Mouse (Mus musculus) heart, embryonic 12.5 days (tissue): Measurements from ENCODE around the gene Wif1. TPM values are rescaled to one million over a fixed set of nuclear protein-coding genes. Genes with fewer than 3 reads are reported as not detected.

Source experiments
- ATAC-seq: fragments of 200-750 bp; cut with Nextera tagmentation; 2 replicates; pipeline ENCODE4 v1.8.0; 2017; ENCODE audit warnings: moderate TSS enrichment, moderate library complexity; ENCODE audit not compliant: insufficient number of reproducible peaks, low FRiP score
- H3K27ac ChIP-seq: fragments of 300-500 bp; sonication (generic); 2 replicates; pipeline ENCODE4 v1.5.1; 2016; ENCODE audit warnings: mild to moderate bottlenecking, moderate library complexity; ENCODE audit not compliant: poor library complexity, severe bottlenecking
- H3K27me3 ChIP-seq: fragments of 300-500 bp; sonication (generic); replicated peaks from 2 replicates; pipeline ENCODE4 v1.6.1; 2016; ENCODE audit warnings: mild to moderate bottlenecking, moderate library complexity
- H3K36me3 ChIP-seq: fragments of 300-500 bp; sonication (generic); 2 replicates; pipeline ENCODE4 v1.6.1; 2016; ENCODE audit warnings: mild to moderate bottlenecking, moderate library complexity
- H3K4me1 ChIP-seq: fragments of 300-500 bp; sonication (generic); replicated peaks from 2 replicates; pipeline ENCODE4 v1.6.1; 2016; ENCODE audit warnings: mild to moderate bottlenecking
- H3K4me2 ChIP-seq: fragments of 300-500 bp; sonication (generic); 2 replicates; pipeline ENCODE4 v1.6.1; 2016; ENCODE audit warnings: mild to moderate bottlenecking, moderate library complexity
- H3K4me3 ChIP-seq: fragments of 300-500 bp; sonication (generic); 2 replicates; pipeline ENCODE4 v1.5.1; 2016; ENCODE audit warnings: mild to moderate bottlenecking
- H3K9ac ChIP-seq: fragments of 300-500 bp; sonication (generic); 2 replicates; pipeline ENCODE4 v1.6.1; 2016; ENCODE audit warnings: mild to moderate bottlenecking, moderate library complexity
- H3K9me3 ChIP-seq: fragments of 300-500 bp; sonication (generic); replicated peaks from 2 replicates; pipeline ENCODE4 v1.6.1; 2016; ENCODE audit warnings: mild to moderate bottlenecking, moderate library complexity
- WGBS: fragments of 180-500 bp; shearing (Covaris S2); methylation state at CpG from one replicate; pipeline ENCODE4 v1.1.7; 2016; 5-methylcytosine and 5-hydroxymethylcytosine counted together
- polyA plus RNA-seq: library from polyadenylated mRNA; unstranded; fragments of >200 nt; fragmentation: Nextera tagmentation; extraction: Ambion mirVana; gene quantifications from 2 replicates; pipeline ENCODE4 v1.2.1, GENCODE M21; 2016

Gene Wif1
- polyA plus RNA-seq, 1 experiment from 2014 or later = 3.7 TPM

DNA sequence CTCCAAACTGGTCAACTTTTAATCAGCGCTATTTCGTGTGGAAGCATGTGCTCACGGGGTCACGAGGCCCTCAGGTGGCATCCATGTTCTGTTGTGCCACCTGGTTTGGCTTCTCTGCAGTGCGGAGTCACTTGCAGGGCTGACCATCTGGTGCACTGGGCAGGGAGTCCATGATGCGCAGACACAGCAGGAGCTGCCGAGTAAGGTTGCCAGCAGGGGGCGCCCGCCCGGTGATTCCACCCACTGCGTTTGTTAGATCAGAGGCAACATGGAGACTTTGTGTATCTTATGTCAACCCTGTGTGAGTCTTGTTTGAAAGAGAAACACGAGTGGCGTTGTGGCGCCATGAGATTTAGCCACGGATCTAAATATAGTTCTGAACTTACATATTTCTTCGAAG lies 90.7 kb downstream of the Wif1 start:
- H3K27ac ChIP-seq = no peak overlapping the region
- 88% methylated on average over 16 of the region's 16 CpGs for WGBS
- no peaks in the 10 kb centered on the region for H3K36me3 ChIP-seq
- H3K4me1 ChIP-seq = no peaks in the 10 kb centered on the region
- no peaks in the 10 kb centered on the region for H3K27me3 ChIP-seq
- no peaks in the 10 kb centered on the region for H3K9me3 ChIP-seq
- H3K9ac ChIP-seq = no peak overlapping the region
- H3K4me3 ChIP-seq = no peak overlapping the region
- no peak for ATAC-seq
- H3K4me2 ChIP-seq = no peak overlapping the region

DNA sequence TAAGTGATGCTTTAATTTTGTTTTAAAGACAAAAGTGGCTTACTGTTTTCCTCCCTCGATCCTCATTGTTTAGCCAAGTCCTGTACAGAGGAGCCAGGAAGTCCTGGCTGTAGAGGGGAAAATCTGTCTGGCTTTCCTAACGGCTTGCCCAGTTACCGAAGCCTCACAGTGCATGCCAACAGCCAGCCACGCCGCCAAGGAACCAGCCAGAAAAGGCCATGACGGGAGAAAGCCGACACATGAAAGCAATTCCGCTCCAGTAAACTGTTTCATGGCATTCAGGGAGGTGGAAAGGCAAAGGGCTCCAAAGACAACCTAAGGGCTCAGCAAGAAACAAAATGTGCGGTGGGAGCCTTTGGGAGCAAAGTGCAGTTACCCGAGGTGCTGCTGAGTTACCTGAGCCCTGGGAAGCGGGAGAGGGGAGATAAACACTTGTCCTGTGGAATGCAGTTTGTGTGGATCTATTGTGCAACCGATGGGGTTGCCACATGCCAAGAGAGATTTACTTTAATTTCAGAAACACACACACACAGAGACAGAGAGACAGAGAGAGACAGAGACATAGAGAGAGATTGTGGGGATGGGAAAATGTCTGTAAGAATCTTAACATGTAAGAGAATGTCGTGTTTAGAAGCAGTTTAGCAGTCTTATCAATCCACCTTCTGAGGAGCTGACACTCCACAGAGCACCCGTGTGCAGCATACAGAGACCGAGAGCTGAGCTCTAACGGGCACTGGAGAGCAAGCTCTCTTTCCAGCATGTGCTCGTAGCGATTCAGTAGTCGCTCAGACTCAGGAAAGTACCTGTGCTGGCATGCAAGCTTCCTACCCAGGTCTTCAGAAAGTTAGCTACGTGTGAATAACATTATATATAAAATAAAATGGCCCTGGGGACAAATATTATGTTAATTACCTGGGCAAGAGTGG lies 95.5 kb downstream of the Wif1 start:
- Histone ChIP-seq H3K9ac (no peak overlapping the region), H3K9me3 (no peaks in the 10 kb centered on the region), H3K4me1 (no peaks in the 10 kb centered on the region), H3K36me3 (no peaks in the 10 kb centered on the region), H3K27me3 (no peaks in the 10 kb centered on the region), H3K27ac (no peak overlapping the region), H3K4me3 (no peak overlapping the region), H3K4me2 (no peak overlapping the region)
- 50% methylated on average over 20 of the region's 20 CpGs for WGBS
- no peak for ATAC-seq

Other genes with a start within 250 kb of the Wif1 start
- gene Msrb3, start 134.9 kb upstream of the Wif1 start, polyA plus RNA-seq = 24.1 and 25.9 TPM in 2 replicates
- 3.3 and 4.1 TPM in 2 replicates for gene Lemd3, start 54.6 kb upstream of the Wif1 start, polyA plus RNA-seq